Mouse (Mus musculus): ENCODE data around the gene Mmel1.

Mmel1 gene

DNA sequence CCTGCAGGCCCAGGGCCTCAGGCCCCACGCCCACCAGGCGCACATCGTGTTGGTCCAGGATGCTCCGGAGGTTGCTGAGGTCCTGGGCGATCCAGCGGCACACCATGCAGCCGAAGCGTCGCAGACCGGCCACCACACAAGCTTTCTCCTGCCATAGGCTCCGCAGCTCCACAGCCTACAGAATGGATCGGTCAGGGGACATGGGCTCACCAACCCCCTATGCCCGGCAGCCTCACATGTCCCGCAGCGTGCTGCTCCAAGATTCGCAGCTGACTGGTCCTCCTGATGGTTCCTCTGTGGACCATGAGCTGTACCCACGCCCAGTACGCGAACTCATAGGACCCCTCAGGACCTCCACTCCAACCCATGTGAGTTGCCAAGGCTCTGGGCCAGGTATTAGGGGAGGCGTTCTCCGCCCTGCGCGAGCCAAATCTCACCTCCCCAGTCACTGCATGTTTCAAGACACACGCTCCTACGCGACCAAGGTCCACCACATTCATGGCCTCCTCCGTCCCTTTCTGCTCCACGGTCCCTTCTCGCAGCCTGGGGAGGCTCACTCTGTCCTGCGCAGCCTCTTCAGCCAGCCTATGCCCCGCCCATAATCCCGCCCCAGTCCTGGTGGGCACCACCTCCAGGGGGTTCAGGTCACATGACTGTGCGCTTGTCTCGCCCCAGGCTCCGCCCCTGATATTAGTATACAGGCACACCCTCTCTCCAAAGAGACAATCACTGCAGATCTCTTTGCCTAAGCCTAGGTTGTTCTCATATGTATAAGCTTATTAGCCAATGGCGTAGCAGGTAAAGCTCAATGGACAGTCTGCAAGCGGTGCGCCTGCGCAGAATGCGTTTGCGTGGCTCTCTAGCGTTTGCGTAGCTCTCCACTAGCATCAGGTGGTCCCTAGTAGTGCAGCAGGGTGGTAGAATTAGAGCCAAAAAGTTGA, 29.4 kb downstream of the Mmel1 start, which contains the start of gene Fam213b:
Gene Fam213b (minus strand): TSS at position 630 of the 941 bp plus-strand sequence.
- in situ Hi-C loops (cut with MboI; ENCODE audit: low sequenced_read_pairs): loop anchor here (25.0 kb wide), 1 partner anchor 339 kb away; the partner anchor contains the start of gene Faap20

DNA sequence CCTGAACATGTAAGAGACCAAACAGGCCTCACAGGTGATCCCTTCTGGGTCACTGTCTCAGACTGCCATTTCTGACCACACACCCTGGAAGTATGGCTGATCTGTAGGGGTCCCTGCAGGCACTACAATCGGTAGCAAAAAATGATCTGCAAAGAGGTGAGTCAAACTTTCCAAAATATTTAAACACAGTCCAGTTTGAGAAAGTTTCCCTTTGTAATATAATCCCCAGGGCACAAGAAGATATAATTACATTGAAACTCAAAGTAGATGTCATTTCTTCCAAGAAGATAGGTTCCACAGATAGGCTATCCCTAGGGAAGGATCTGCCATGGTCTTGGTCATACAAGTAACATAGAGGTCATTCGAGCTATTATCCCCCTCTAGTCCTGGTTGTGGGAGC, 33.0 kb downstream of the Mmel1 start:
- in situ Hi-C loops (cut with MboI; ENCODE audit: low sequenced_read_pairs): no loop called here

DNA sequence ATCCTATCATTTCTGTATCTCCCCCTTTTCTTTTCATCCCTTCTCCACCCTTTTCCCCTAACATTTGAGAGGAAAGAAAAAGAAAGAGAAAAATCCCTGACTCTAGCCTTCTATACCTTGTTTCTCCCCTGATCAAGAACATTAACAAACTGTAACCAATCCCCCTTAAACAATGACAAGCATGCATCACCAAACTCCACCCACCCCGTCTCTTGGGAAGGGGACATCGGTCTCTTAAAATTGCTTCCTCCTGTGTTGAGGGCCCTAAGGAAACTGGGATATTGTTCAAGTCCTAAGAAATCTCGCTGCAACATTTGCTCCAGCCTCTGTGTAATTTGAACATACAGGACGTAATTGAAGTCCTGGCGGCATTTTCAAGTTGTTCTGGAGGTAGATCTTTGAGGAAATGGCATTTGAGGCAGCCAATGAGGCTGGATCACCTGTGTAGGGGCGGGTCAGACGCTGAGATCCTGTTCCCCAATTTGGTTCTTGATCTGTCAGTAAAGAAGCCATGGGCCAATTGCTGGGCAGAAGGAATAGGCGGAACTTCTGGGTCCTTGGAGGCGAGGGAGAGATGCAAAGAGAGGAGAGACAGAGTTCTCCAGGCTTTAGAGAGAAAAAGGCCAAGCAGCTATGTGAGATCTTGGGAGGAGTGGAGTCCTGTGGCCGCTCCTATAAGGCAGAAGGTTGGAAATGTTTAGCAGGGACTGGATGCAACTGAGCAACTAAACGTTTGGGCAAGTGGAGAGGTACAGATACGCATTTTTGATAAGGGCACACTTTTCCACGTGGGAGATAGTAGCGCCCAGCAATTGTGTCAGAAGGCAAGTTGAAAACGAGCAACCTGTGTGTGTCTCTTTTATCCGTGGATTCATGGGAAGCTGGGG, 35.0 kb downstream of the Mmel1 start:
- in situ Hi-C loops (cut with MboI; ENCODE audit: low sequenced_read_pairs): no loop called here

DNA sequence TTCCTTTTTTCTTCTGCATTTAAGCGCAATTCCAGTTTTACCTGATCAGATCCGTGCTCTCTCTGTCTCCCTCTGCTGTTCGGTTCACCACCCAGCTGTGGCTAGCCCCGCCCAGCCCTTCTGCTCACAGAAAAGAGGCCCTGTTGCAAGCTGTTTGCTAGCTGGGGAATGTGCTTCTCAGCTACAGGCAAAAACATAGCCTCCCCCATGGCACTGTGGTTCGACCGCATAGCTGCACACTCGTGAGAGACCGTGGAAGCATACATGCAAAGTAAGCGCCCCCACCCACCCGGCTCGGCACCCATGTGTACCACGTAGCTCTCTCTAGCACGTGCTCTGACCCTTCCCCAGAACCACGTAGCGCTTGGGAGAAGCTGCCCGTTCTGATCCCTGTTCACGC, 38.4 kb downstream of the Mmel1 start:
- in situ Hi-C loops (cut with MboI; ENCODE audit: low sequenced_read_pairs): no loop called here

DNA sequence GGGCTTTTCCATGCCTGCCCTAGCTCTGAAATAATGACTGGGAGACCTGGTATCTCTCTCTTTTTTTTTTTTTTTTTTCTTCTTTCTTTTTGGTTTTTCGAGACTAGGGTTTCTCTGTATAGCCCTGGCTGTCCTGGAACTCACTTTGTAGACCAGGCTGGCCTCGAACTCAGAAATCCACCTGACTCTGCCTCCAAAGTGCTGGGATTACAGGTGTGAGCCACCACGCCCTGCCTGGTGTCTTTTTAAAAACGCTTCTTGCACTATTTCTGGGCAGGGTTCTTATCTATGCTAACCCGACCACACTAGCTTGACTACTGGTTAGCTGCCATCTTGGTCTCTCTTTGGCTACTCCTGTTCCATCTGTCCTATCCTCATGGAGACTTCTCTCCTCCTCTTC, 39.1 kb downstream of the Mmel1 start:
- in situ Hi-C loops (cut with MboI; ENCODE audit: low sequenced_read_pairs): no loop called here

DNA sequence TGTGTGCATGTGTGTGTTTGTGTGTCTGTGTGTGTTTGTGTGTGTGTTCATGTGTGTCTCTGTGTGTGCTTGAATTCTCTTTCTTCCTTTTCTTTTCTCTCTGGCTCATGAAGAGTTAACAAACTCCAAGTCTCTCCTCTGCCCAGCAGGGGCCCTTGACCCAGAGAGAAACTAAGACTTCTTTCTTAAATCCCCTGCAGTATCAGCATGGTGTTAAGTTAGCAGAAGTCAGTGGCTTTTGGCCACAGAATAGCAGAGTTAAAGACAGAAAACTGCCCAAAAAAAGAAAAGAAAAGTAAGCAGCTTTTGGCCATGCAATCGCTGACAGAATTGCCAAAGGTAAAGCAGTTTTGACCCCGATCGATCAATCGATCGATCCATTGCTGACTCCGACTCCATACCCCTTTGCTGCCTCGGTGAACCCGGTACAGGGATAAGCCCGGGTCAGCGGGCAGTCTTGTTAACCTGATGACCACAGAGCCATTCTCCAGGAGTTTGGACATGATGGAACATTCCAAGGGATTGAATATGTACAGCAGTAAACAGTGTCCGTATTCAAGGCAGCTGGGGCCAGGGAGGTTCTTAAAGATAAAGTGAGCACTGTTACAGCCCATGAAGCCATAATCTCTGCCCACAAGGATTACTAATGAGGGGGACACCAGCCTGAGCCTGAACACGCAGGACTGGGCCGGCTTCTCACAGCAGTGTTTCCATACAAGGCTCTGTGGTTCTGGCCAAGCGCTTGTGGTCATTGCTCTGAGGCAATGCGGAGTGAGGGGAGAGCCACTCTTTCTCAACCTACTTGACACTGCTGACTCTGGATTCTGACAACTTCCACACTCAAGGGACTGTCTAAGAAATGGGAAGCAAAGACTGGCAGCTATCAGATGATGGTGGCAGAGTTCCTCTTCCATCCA, 41.5 kb downstream of the Mmel1 start:
- in situ Hi-C loops (cut with MboI; ENCODE audit: low sequenced_read_pairs): no loop called here

DNA sequence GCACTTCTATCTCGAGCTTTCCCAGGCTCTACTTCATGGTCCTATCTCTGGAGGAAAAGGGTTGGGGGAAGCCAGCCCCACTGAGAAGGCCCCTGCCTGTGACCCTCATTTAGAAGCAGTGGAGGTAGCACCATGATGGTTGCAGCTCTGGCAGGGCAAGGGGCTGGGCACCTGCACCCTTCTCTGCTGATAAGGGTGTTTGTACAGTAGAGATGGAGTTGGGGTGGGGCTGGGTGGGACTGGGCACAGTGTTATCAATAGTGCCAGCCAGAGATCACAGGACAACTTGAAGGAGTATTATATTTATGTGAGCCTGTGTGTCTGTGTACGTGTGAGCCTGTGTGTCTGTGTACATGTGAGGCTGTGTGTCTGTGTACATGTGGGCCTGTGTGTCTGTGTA, 42.3 kb downstream of the Mmel1 start:
- in situ Hi-C loops (cut with MboI; ENCODE audit: low sequenced_read_pairs): no loop called here

DNA sequence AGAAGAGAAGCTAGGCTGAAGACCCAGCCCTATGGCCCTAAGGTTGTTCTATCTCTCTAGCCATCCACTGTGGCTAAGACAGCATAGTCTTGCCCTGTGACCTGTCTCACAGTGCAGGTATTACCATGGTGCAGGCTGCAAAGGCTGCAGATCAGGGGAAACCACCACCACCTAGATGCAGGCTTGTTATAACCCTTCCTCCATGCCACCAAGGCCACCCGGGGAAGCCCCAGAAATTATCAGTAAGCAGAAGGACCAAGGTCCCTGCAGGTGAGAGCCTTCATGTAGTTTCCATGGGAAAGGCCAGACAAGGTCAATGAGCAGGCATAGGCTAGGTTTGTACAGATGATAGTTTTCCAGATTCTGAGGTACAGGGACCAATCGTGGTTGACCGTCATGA, 44.5 kb downstream of the Mmel1 start:
- in situ Hi-C loops (cut with MboI; ENCODE audit: low sequenced_read_pairs): no loop called here

DNA sequence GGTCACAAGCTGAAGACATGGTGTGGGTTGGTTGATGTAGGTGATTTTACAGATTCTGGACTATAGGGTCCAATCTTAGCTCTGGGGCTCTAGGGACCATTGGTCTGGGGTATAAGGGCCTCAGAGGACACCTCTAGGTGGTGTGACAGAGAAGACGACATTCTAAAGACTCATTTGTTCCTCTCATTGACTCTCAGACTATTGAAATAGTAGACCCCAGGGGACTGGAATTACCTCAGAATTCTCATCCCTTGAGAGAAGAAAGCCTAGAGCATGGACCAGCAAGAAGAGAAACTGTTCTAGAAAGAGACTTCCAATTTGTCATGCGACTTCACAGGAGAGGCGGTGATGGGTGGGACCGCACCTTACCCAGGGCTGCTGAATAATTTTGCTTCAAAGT, 44.9 kb downstream of the Mmel1 start:
- in situ Hi-C loops (cut with MboI; ENCODE audit: low sequenced_read_pairs): no loop called here

DNA sequence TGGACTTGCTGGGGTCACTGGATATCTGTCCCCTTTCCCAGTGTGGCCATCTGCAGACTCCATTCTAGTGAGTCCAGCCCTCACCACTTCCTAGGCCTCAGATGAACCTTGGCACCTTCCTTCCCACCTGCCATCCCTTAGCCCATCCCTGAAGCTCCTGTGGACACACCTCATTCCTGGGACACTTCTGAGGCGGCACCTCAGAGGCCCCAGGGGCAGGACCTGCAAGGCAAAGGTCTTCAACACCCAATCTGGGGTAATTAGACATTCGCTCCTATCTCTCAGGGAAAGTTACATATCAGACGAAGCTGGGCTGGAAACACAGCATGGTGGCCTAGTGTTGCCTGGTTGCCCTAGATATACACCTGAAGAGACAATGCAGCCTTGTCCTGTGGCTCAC, 45.3 kb downstream of the Mmel1 start:
- in situ Hi-C loops (cut with MboI; ENCODE audit: low sequenced_read_pairs): no loop called here

DNA sequence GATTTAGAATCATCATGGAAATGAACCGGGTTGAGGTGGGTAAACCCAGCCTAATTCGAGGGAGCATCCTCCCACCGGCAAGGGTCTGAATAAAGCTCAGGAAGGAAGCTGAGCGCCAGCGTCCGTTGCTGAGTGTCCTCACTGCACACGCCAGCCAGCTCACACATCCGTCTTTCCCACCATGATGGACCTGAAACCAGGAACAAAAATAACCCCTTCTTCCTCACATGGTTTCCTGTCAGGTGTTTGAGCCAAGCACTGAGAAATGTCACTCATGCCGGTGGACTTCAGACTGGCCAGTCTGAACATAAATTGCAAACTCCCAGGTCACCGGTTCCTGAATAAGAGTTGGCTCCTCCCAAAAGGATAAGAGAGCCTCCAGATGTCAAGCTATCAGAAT, 45.9 kb downstream of the Mmel1 start:
- in situ Hi-C loops (cut with MboI; ENCODE audit: low sequenced_read_pairs): no loop called here

DNA sequence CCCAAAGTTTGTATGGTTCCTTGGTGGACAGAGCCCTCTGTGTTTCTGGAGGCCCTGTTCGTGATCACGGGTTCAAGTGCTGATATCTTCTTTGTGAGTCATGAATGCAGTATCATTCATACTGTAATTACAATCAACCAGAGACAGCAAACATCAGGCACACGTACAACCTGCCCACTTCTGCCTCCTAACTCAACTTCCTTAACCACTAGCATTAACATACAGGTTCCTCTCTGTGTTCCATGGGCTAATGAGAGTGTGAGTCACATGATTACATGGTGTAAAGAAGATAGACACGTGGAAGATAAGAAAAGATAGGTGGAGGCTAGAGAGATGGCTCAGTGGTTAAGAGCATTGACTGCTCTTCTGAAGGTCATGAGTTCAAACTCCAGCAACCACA, 47.3 kb downstream of the Mmel1 start:
- in situ Hi-C loops (cut with MboI; ENCODE audit: low sequenced_read_pairs): no loop called here

DNA sequence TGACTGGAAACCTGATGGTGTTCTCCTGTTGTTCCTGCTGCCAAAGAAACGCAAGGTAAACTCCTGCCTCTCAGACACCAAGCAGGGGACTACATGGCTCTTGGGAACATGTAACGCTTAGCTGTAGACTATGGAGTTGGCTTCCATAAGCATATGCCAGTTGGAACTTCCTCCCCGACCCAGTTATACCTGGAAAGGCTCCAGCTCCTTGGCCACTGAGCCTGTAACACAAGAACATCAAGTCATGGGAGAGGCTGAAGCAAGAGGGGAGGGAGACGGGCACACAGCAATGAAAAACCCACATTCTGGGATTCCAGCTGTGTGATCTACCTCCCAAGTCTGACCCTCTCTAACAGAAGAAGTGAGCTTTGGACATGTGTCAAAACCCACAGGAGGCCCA, 52.9 kb downstream of the Mmel1 start:
- in situ Hi-C loops (cut with MboI; ENCODE audit: low sequenced_read_pairs): no loop called here

DNA sequence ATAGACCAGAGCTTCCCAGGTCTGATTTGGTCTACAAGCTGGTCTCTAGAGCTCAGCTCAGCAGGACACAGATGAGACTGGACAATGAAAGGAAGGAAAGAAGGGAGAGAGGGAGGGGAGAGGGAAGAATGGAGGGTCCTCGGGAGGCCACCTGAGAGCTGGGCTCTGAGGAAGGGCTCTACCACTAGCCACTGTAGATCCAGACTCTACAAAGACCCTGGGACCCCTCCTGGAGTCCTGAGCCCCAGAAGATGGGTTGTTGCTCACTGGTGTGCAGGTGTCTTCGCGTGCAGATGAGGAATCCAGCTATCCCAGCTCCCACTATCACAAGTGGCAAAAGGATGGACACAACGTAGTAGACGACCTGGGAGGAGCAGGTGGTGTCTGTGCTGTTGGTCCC, 53.5 kb downstream of the Mmel1 start:
- in situ Hi-C loops (cut with MboI; ENCODE audit: low sequenced_read_pairs): no loop called here

DNA sequence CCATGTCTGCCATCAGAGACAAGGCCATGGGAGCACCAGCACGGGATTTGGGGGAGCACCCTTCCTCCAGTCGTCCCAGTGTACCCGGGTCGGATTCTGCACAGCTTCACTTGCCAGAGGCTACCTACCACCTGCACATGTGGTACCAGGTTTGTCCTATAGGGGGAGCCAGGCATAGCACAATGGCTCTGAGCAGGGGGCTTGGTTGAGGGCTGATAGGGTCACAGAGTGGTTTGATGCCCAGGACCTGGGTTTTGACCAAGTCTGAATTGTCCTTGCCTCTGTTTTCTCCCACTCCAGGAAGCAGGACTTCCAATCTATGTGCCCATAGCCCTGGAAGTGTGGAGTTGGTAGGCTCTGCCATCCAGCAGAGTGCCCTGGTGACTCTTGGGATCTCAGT, 56.0 kb downstream of the Mmel1 start:
- in situ Hi-C loops (cut with MboI; ENCODE audit: low sequenced_read_pairs): no loop called here

DNA sequence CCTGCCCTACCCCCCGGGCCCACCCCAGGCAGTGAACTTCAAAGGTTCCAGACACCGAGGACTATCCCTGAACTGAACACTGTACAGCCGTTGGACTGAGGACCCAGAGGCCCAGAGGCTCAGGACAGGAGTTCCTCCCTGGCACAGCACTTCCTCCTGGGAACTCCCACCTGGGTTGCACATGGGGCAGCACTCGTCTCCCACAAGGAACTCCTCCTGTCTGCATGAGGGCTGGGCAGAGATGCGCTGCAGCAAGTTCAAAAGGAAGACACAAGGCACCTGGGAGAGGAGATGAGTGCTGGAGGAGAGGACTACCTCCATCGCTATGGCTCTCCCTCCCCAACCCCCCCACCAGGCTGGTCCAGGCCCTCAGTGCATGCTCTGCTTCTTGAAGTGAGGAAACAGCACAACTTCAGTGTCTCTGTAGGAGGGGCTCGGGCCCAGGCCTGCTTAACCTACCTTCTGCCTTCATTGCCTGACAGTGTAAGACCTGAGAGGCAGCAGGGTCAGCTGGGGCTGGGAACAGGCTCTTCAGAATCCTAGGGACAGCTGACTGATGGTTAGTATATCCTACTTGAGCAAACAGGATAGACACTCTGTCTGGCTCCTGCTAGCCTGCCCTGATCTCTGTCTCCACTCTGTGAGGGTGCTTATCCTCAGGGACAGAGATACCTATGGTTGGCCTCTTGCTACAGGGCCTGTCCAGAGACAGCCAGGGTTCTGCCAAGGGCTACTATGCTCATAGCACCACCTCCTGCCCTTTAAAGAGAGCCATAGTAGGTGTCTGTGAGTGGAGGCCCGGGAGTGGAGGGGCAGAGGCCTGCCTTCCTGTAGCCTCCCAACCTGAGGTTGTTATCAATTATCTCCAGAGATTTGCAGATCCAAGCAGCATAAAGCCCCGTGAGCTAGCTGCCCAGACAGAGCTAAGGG, 57.8 kb downstream of the Mmel1 start:
- in situ Hi-C loops (cut with MboI; ENCODE audit: low sequenced_read_pairs): no loop called here

DNA sequence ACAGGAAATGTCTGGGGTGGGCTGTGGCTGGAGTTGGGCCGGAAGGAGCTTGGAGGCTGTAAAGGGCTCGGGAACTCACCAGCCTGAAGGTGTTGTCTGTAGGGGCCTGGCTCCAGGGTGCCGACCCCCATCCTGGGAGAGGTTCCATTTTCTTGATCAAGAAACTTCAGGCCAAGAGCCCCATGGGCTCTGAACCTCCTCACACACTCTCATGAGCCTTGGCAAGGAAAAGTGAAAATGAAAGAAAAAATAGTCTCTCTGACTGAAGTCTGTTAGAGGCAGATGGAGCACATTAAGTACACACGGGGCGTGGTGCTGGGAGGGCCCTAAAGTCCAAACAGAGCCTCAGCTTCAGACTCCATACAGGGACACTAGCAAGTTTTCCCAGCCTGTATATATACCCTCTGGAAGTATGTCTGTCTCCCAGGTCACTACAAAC, 58.5 kb downstream of the Mmel1 start:
- in situ Hi-C loops (cut with MboI; ENCODE audit: low sequenced_read_pairs): no loop called here

DNA sequence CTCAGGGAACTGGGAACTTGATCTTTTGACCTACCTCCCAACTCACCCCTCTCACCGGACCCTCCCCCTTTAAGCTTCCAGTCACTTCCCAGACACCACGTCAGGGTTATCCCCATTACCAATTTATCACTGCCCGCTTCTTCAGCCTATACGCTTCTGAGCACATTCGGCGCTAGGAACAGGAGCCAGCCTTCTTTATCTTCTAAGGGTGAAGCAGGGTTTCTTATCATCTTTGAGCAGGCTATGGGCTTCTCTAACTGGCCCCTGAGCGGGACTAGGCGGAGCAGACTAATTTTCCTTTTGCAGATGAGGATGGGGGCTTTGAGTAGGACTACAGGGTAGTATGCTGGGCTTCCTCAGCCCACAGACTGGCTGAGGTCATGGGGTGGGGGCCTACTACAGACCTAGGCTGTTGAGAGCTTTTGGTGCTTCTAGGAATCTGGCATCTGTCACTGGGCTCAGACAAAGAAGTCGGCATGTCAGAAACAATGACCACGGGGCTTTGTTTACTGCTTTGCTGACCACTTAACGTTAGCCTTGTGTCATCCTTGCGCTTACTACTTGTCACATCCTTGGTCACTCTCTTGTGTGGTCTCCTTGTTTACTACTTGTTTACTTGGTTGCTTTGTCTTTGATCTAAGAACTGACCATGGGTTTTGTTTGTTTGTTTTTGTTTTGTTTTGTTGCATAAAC, 59.2 kb downstream of the Mmel1 start, which contains the start of gene Tnfrsf14:
Gene Tnfrsf14 (minus strand): TSS at position 169 of the 693 bp plus-strand sequence.
- in situ Hi-C loops (cut with MboI; ENCODE audit: low sequenced_read_pairs): no loop called here
